Mouse (Mus musculus) forebrain, embryonic 10.5 days (tissue): Measurements from ENCODE around the gene Elmsan1. TPM values are rescaled to one million over a fixed set of nuclear protein-coding genes. Genes with fewer than 3 reads are reported as not detected.

ENCODE experiments used
- DNase-seq: peaks from one replicate; pipeline ENCODE4 v3.0.0-alpha.2; 2017; ENCODE audit warnings: low spot score; ENCODE audit errors: extremely low spot score
- H3K27ac ChIP-seq: fragments of 300-500 bp; sonication (generic); 2 replicates; pipeline ENCODE4 v1.5.1; 2016; ENCODE audit warnings: mild to moderate bottlenecking
- H3K27me3 ChIP-seq: fragments of 300-500 bp; sonication (generic); 2 replicates; pipeline ENCODE4 v1.6.1; 2016; ENCODE audit warnings: mild to moderate bottlenecking; ENCODE audit not compliant: poor library complexity, severe bottlenecking
- H3K36me3 ChIP-seq: fragments of 300-500 bp; sonication (generic); replicated peaks from 2 replicates; pipeline ENCODE4 v1.6.1; 2016; ENCODE audit warnings: mild to moderate bottlenecking, moderate library complexity
- H3K4me1 ChIP-seq: fragments of 300-500 bp; sonication (generic); 2 replicates; pipeline ENCODE4 v1.6.1; 2016
- H3K4me3 ChIP-seq: fragments of 300-500 bp; sonication (generic); 2 replicates; pipeline ENCODE4 v1.5.1; 2016; ENCODE audit warnings: mild to moderate bottlenecking, moderate library complexity
- H3K9me3 ChIP-seq: fragments of 300-500 bp; sonication (generic); 2 replicates; pipeline ENCODE4 v1.6.1; 2016; ENCODE audit warnings: mild to moderate bottlenecking, moderate library complexity
- WGBS: fragments of 180-500 bp; shearing (Covaris S2); methylation state at CpG from one replicate; pipeline ENCODE4 v1.1.7; 2016; 5-methylcytosine and 5-hydroxymethylcytosine counted together
- polyA plus RNA-seq: library from polyadenylated mRNA; unstranded; fragments of >200 nt; fragmentation: Nextera tagmentation; extraction: Ambion mirVana; gene quantifications from 2 replicates; pipeline ENCODE4 v1.2.1, GENCODE M21; 2016

Elmsan1 gene
- polyA plus RNA-seq, 1 experiment from 2014 or later, result 8.7 TPM

DNA sequence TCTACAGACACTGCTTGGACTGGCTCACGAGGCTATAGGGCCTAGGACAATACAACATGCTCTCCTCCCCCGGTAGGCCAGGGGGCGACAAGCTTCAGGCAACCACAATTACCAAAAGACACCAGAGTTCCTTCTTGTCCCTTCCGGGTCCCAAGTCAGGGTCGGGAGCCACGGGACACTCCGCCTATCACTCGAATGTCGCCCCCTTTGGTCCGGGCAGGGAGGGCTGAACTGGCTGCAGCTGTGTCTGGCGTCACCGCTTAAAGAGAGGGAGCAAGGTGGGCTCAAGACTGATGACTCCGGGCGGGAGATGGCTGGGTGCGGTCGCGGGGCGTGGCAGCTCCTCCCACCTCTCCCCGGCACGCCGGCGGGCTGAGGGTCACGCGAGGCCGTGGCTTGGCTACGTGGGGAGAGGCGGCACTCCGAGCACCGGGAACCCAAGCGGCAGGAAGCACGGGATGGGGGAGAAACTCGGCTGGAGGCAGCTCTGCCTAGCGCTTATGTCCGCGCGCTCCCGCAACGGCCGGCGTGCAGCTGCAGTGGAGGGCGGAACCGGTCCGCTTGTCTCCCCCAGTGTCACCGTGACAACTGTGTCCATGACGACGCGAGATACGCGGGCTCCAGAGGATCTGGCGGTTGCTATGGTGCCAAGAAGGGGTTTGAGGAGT lies 70.6 kb downstream of the Elmsan1 start, which contains the start of gene Pnma1:
Gene Pnma1 (minus strand): TSS at position 536 of the 668 bp plus-strand sequence.
- Histone ChIP-seq H3K36me3 (peaks cover 41% of the 10 kb centered on the region), H3K4me3 (peak within 1 kb of the TSS; percentile 73), H3K27ac (peak within 1 kb of the TSS; percentile 86), H3K27me3 (no peaks in the 10 kb centered on the region; the same call in 1 of the 2 replicates), H3K9me3 (no peaks in the 10 kb centered on the region), H3K4me1 (peaks cover 46% of the 10 kb centered on the region)
- 1% methylated on average over 50 of the region's 50 CpGs for WGBS
- DNase-seq, result peak; percentile 90

- Histone ChIP-seq H3K27me3 (no peaks in the 10 kb centered on the region; the same call in 1 of the 2 replicates), H3K36me3 (peaks cover 19% of the 10 kb centered on the region), H3K4me3 (no peak overlapping the region), H3K4me1 (peaks cover 18% of the 10 kb centered on the region), H3K27ac (no peak overlapping the region), H3K9me3 (no peaks in the 10 kb centered on the region)
- DNase-seq, result no peak
- WGBS, result 64% methylated on average over 14 of the region's 14 CpGs
Observed at GRCm38 (mm10) chr12:84142281-84143050, 76.2 kb downstream of the Elmsan1 start.

DNA sequence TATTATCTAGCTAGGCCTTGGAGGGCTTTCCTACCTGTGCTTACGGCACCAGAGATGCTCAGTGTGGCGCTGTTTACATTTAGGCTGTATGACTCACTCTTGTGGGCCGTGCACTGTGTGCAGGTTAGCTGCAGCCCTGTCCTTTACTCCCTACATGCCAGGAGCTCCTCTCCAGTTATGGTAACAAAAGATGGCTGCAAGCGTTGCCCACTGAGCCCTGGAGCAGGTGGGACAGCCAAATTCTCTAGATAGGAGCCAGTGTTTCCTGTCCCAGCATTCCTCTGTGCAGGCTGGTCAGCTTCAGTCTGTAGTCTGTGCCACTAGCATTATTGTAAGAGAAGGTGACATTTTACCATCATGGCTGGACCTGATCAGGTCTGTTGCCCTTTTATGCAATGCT lies 77.4 kb downstream of the Elmsan1 start:
- no peaks in the 10 kb centered on the region for H3K9me3 ChIP-seq
- H3K36me3 ChIP-seq, result peaks cover 27% of the 10 kb centered on the region
- H3K4me1 ChIP-seq, result peaks cover 10% of the 10 kb centered on the region
- WGBS, result 89% methylated on average over 4 of the region's 4 CpGs
- DNase-seq, result no peak
- no peak overlapping the region for H3K4me3 ChIP-seq
- no peak overlapping the region for H3K27ac ChIP-seq
- no peaks in the 10 kb centered on the region for H3K27me3 ChIP-seq

GRCm38 (mm10) chr12:84140135-84140534 lies 78.5 kb downstream of the Elmsan1 start:
- Histone ChIP-seq H3K27me3 (no peaks in the 10 kb centered on the region), H3K4me1 (peaks cover 10% of the 10 kb centered on the region), H3K4me3 (no peak overlapping the region), H3K9me3 (no peaks in the 10 kb centered on the region), H3K27ac (no peak overlapping the region), H3K36me3 (peaks cover 36% of the 10 kb centered on the region)
- WGBS, result 79% methylated on average over 4 of the region's 4 CpGs
- DNase-seq, result no peak

DNA sequence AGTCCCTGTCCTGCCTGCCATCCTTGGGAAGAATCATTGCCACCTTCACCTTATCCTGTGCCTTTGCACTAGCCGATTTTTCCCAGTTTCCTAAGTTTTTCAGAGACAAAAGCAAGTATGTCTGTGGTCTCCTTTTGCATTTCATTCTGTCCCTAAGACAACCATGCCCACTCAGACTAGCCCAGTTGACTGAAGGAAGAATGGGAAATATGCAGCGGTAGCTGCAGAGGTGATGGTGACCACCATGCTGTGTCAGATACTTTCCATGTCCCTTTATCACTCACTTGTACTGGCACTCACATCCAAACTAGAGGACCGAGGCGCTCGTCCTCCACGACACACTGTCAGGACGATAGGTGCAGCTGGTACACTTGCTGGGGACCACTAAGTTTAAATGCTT lies 81.5 kb downstream of the Elmsan1 start:
- WGBS, result 94% methylated on average over 7 of the region's 7 CpGs
- Histone ChIP-seq H3K36me3 (peaks cover 35% of the 10 kb centered on the region), H3K4me3 (no peak overlapping the region), H3K27me3 (no peaks in the 10 kb centered on the region), H3K9me3 (no peaks in the 10 kb centered on the region), H3K4me1 (peaks cover 5% of the 10 kb centered on the region), H3K27ac (no peak overlapping the region)
- DNase-seq, result no peak

DNA sequence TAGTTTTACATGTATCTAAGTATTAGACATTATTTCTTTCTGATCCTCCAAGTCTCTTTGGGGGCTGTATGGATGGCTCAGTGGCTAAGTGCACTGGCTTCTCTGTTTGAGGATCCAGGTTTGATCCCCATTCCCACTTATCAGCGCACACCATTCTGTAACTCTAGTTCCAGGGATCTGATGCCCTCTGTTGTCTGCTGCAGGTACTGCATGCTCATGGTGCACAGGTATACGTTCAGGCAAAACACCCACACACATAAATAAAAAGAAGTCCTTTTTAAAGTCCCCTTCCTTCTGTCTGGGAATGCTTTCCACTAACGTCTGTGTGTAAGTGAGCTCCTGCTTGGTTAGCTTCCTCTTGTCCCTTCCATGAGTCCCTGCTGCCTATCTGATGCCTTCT lies 86.4 kb downstream of the Elmsan1 start:
- no peaks in the 10 kb centered on the region for H3K27me3 ChIP-seq
- 62% methylated on average over 3 of the region's 3 CpGs for WGBS
- H3K27ac ChIP-seq, result no peak overlapping the region
- no peaks in the 10 kb centered on the region for H3K4me1 ChIP-seq
- peaks cover 52% of the 10 kb centered on the region for H3K36me3 ChIP-seq
- DNase-seq, result no peak
- no peak overlapping the region for H3K4me3 ChIP-seq
- no peaks in the 10 kb centered on the region for H3K9me3 ChIP-seq

DNA sequence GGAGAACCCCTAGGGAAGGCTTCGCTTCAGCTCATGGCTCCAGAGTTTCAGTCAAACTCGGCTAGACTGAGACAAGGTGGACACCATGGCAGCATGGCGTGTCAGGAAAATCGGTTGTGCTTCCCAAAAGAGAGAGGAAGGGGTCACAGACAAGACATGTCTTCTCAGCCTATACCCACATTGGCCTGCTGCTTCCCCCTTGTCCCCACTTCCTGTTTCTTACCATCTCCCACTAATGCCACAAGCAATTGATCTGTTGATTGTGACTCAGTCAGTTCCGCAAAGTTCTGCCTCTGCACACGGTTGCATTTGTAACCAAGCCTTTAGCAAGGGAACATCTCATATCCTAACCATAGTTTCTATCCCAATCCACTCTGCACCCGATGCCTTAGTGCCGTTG lies 88.8 kb downstream of the Elmsan1 start:
- DNase-seq, result no peak
- Histone ChIP-seq H3K9me3 (no peaks in the 10 kb centered on the region), H3K4me1 (no peaks in the 10 kb centered on the region), H3K27me3 (no peaks in the 10 kb centered on the region), H3K4me3 (no peak overlapping the region), H3K36me3 (peaks cover 37% of the 10 kb centered on the region), H3K27ac (no peak overlapping the region)
- 92% methylated on average over 8 of the region's 8 CpGs for WGBS

- 92% methylated on average over 6 of the region's 6 CpGs for WGBS
- Histone ChIP-seq H3K4me3 (no peak overlapping the region), H3K27ac (no peak overlapping the region), H3K27me3 (no peaks in the 10 kb centered on the region), H3K9me3 (no peaks in the 10 kb centered on the region), H3K36me3 (peaks cover 37% of the 10 kb centered on the region), H3K4me1 (no peaks in the 10 kb centered on the region)
- no peak for DNase-seq
Observed at GRCm38 (mm10) chr12:84128576-84128975, 90.1 kb downstream of the Elmsan1 start.

DNA sequence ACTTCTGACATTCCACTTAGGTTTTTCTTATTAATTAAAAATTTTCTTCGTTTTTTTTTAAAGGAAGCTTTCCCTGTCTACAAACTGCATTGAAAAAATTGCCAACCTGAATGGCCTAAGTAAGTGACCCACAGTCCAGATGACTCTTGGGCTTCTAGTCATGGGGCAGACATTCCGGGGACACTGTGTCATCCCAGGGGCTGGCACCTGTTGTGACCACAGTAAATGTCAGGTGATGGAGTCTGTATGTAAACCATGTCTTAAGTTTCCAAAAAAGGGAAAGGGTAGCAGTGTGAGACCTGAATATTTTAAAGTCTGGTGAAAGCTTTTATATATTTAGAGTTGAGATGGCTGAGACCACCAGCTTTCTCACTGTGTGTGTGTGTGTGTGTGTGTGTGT lies 91.8 kb downstream of the Elmsan1 start:
- WGBS, result 81% methylated on average over 2 of the region's 2 CpGs
- Histone ChIP-seq H3K27ac (no peak overlapping the region), H3K27me3 (no peaks in the 10 kb centered on the region)

GRCm38 (mm10) chr12:84125892-84126291 lies 92.8 kb downstream of the Elmsan1 start:
- H3K36me3 ChIP-seq, result peaks cover 27% of the 10 kb centered on the region
- 92% methylated on average over 12 of the region's 12 CpGs for WGBS
- no peak for DNase-seq
- H3K4me3 ChIP-seq, result no peak overlapping the region
- H3K9me3 ChIP-seq, result no peaks in the 10 kb centered on the region
- H3K27me3 ChIP-seq, result no peaks in the 10 kb centered on the region
- no peak overlapping the region for H3K27ac ChIP-seq
- H3K4me1 ChIP-seq, result no peaks in the 10 kb centered on the region

More for the DNA sequence above, 91.8 kb downstream of the Elmsan1 start:
- no peaks in the 10 kb centered on the region for H3K4me1 ChIP-seq
- H3K4me3 ChIP-seq, result no peak overlapping the region
- DNase-seq, result no peak
- H3K36me3 ChIP-seq, result peaks cover 33% of the 10 kb centered on the region
- no peaks in the 10 kb centered on the region for H3K9me3 ChIP-seq

GRCm38 (mm10) chr12:84119584-84119983 lies 99.1 kb downstream of the Elmsan1 start:
- H3K4me3 ChIP-seq, result no peak overlapping the region
- H3K27me3 ChIP-seq, result no peaks in the 10 kb centered on the region
- DNase-seq, result no peak
- H3K36me3 ChIP-seq, result 0 out of 2 replicates have a peak, but pooled peaks cover 2% of the 10 kb centered on the region
- peaks cover 9% of the 10 kb centered on the region for H3K4me1 ChIP-seq
- H3K27ac ChIP-seq, result no peak overlapping the region
- H3K9me3 ChIP-seq, result no peaks in the 10 kb centered on the region
- WGBS, result 95% methylated on average over 5 of the region's 5 CpGs

- H3K27ac ChIP-seq, result peak within 1 kb of the TSS; percentile 89
Observed at GRCm38 (mm10) chr12:84114153-84114994, 104.3 kb downstream of the Elmsan1 start, which contains the start of gene Dnal1. Dnal1 (plus strand) TSS chr12:84114366.

More at GRCm38 (mm10) chr12:84114153-84114994, 104.3 kb downstream of the Elmsan1 start, which contains the start of gene Dnal1:
- peak; percentile 94 for DNase-seq
- Histone ChIP-seq H3K4me1 (peaks cover 14% of the 10 kb centered on the region), H3K27me3 (no peaks in the 10 kb centered on the region), H3K9me3 (no peaks in the 10 kb centered on the region), H3K4me3 (peak within 1 kb of the TSS; percentile 87), H3K36me3 (no peaks in the 10 kb centered on the region)
- 3% methylated on average over 30 of the region's 35 CpGs for WGBS
